Mouse (Mus musculus) brain, embryonic 14.5 days (tissue): ENCODE results near the gene Mertk. TPM values are rescaled to one million over a fixed set of nuclear protein-coding genes. Genes with fewer than 3 reads are reported as not detected.

Source experiments
- DNase-seq: peaks from one replicate; pipeline ENCODE4 v3.0.0-alpha.2; 2011; ENCODE audit warnings: low read depth
- CTCF ChIP-seq: fragments of 200-500 bp; IDR thresholded peaks from 2 replicates; pipeline ENCODE4 v1.5.1; 2012; ENCODE audit warnings: inconsistent platforms, mild to moderate bottlenecking, moderate library complexity, borderline replicate concordance; ENCODE audit not compliant: insufficient read depth, insufficient read length; ENCODE audit errors: extremely low read depth
- POLR2A ChIP-seq: fragments of 200-500 bp; IDR thresholded peaks from 2 replicates; pipeline ENCODE4 v1.6.1; 2012; ENCODE audit warnings: mild to moderate bottlenecking, inconsistent platforms, borderline replicate concordance; ENCODE audit not compliant: poor library complexity, insufficient read depth, insufficient read length, severe bottlenecking; ENCODE audit errors: extremely low read depth
- polyA plus RNA-seq: library from polyadenylated mRNA; depleted of rRNA; stranded (reverse); fragments of >200 nt; gene quantifications from 2 replicates; pipeline ENCODE4 v1.2.3, GENCODE M21; 2012

The Mertk gene
- polyA plus RNA-seq, 1 experiment = 1.7 TPM

DNA sequence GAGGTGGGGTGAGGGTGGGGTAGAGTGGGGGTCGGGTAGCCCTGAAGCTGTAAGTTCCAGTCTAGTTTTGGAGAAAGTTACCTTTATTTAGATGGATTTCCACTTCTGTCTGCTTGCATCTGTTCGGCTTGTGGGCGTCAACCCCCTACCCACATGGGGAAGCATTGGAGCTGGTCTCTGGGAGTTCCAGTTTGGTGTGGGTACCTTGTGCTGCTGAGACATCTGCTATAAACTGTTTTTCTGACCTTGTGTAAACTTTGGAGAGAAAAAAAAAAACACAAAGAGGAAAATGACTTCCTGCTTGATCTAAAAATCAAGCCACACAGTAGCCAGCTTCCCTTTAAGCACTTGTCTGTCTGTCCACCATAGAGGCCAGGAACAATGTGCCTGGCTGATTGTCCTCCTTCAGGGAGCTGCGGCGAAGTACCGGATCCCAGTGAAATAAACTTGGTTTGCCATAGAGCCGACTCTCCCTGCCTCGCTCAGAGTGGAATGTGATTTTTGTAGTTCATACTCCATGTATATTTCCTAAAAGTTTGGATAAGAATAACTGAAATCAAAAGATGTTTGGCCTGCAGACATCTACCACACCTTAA is 48.8 kb downstream of the Mertk start:
- DNase-seq = no peak
- TF ChIP-seq CTCF (no peak), POLR2A (no peak)

DNA sequence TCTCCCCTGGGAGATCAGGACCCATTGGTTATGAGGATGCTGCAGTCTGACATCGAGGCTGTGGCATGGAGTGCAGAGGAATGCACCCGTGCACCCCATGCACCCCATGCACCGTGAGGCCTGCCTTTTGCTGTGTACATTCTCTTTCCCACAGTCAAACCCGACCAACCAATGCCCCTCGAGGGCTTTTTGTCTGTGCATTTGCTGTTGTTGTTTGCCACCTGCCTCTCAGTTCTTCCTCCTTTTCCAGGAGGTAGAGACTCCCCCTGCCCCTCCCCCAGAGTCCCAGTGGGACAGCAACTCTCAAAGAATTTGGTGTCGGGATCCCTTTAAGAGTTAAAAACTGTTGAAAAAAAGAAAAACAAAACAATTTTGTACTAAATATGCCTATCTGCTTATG is 49.4 kb downstream of the Mertk start:
- DNase-seq = no peak
- TF ChIP-seq CTCF (no peak), POLR2A (no peak)

DNA sequence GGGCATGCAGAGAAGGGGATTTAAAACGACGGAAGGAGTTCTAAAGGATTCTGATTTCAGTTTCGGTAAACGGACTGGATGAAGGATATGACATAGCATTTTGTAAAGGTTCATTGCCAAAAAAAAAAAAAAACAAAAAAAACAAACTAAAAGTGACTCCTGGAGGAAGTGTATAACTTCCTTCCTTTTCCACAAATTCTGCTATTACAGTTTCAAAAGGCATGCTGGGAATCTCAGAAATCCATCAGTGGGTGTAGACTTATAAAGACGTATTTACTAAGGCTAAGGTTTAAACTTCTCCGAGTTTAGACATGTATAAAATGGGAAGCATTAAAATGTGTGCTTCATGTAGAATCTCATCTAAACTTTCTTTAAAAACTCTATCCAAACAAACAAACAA is 52.3 kb downstream of the Mertk start:
- DNase-seq = no peak
- TF ChIP-seq POLR2A = no peak
- TF ChIP-seq CTCF = no peak

DNA sequence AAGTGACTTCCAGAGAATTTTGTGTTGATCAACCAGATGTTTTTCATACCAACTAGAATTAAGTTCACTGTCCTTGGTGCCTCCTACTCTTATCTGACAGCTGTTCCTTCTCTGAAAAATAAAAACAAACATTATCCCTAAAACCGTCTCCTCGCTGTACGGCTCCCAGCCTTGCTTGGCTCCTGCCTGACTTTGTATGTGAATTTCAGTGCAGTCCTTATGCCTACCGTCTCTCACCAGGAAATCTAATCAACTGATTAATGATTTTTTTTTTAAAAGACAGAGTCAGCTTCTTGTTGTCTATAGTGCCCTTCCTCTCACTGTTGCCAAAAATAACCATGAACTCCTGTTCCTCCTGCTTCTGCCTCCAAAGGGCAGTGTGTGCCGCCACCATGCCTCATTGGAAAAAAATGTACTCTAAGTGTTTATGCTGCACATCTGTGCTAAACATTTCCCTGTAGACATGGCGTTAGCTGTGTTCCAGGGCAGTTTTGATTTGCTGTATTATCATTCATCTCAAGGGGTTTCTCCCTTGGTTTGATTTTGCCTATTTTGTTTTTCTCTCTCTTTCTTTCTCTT is 54.6 kb downstream of the Mertk start:
- TF ChIP-seq CTCF = no peak
- TF ChIP-seq POLR2A = no peak
- no peak for DNase-seq

- TF ChIP-seq POLR2A (no peak), CTCF (no peak)
- no peak for DNase-seq
Observed at GRCm38 (mm10) chr2:128755149-128755691, 56.5 kb downstream of the Mertk start.

DNA sequence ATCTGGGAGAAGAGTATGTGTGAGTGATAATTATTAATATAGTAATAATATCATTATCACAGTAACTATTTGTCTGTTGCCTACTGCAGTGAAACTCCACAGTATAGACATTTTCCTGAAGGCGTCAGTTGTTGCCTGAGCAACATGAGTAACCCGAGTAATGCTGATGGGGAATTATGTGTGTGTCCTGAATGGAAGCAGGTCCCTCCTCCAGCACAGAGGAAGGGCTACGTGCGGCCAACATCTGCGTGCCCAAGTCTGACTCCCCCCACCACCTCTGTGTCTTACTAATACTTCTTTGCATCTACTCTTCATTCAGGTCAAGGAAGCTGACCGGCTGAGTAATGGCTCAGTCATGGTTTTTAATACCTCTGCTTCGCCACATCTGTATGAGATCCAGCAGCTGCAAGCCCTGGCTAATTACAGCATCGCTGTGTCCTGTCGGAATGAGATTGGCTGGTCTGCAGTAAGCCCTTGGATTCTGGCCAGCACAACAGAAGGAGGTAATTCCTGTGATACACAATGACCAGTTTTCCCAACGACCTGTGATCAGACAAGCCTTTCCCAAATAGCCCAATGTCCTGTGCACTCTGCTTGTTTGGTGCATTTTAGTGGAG is 60.1 kb downstream of the Mertk start:
- no peak for TF ChIP-seq POLR2A
- DNase-seq = peak; percentile 79

GRCm38 (mm10) chr2:128762008-128762407 is 63.3 kb downstream of the Mertk start:
- no peak for DNase-seq
- TF ChIP-seq POLR2A = no peak
- no peak for TF ChIP-seq CTCF

DNA sequence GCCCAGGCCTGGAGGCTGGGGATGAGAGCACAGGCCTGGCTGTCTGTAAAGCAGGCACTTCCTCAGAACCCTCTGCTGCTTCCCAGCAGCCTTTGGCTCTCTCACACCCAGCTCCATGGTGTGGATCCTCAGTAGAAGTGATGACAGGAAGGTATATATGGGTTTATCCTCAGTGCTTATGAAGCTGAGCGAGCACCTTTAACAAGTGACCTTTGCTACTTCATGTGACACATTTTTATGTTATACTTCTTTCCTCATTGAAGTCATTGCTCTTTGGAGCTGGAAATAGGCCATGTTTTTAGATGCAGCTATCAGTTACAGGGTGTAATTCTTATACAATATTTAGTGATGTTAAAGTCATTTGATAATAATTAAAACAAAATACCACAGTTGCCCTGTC is 67.0 kb downstream of the Mertk start:
- TF ChIP-seq CTCF = no peak
- TF ChIP-seq POLR2A = no peak

GRCm38 (mm10) chr2:128768545-128769247 is 69.9 kb downstream of the Mertk start:
- DNase-seq = no peak
- no peak for TF ChIP-seq POLR2A

More for the DNA sequence above, 67.0 kb downstream of the Mertk start:
- DNase-seq = no peak

DNA sequence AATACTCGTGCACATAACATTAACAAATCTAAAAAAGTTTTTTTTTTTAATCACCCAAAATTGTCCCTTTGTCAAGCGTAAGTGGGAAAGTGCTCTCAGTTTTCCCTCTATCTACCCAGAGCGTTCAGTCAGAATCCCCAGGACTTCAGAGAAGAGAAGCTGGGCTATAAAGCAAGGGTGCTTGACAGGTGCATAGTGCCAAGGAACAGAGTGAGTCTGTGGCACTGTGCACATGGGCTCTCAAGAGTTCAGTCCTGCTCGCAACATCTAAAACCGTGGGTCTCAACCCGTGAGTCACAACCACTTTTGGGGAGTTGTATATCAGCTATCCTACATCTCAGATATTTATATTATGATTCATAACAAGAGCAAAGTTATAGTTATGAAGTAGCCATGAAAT is 71.8 kb downstream of the Mertk start:
- TF ChIP-seq POLR2A (no peak), CTCF (no peak)
- no peak for DNase-seq

GRCm38 (mm10) chr2:128771048-128771447 is 72.3 kb downstream of the Mertk start:
- no peak for DNase-seq
- TF ChIP-seq CTCF (no peak), POLR2A (no peak)
